Mouse (Mus musculus) spleen, adult 10 weeks (tissue): ENCODE measurements around the gene Rgcc. TPM values are rescaled to one million over a fixed set of nuclear protein-coding genes. Genes with fewer than 3 reads are reported as not detected.

Source experiments
- polyA plus RNA-seq: library from polyadenylated mRNA; stranded (reverse); fragments of 350-450 nt; fragmentation: Illumina TruSeq; extraction: RNeasy Lipid Tissue Mini Kit (QIAGEN cat#74804); gene quantifications from one replicate; pipeline ENCODE4 v1.2.3, GENCODE M21; 2015; ENCODE audit warnings: low replicate concordance; ENCODE audit not compliant: insufficient read depth

The Rgcc gene
- polyA plus RNA-seq = 11.3 TPM

DNA sequence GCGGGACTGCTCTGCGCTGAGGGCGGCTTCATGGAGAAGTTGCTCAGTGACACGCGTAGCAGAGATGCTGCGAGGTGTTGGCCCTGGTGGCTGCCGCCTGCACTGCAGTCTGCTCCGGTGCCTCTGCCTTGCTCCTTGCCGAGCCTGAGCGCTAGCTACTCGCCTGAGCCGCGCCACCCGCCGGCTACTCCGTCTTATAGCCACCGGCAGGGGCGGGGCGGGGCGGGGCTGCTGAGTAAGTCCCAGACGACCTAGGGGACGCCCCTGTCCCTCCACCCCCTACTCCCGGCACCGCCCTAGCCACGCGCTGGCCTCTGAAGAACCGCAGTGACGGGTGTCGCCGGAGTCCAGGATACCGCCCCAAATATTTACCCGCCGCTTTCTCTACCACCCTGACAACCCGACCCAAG lies at the start of gene Rgcc:
TSS of gene Rgcc (minus strand) at position 180 of the 410 bp plus-strand sequence.

Other genes with a start within 250 kb of the Rgcc start
- not detected for gene Zfp957, start 54.3 kb downstream of the Rgcc start, polyA plus RNA-seq
- gene Naa16, start 89.1 kb upstream of the Rgcc start, polyA plus RNA-seq = 50.5 TPM
- 6.1 TPM for gene Mtrf1, start 96.1 kb upstream of the Rgcc start, polyA plus RNA-seq
- gene Kbtbd7, start 124.9 kb upstream of the Rgcc start, polyA plus RNA-seq = 18.1 TPM
- 1.0 TPM for gene Kbtbd6, start 150.2 kb upstream of the Rgcc start, polyA plus RNA-seq
- gene Elf1, start 179.5 kb upstream of the Rgcc start, polyA plus RNA-seq = 162 TPM
- gene Wbp4, start 179.9 kb upstream of the Rgcc start, polyA plus RNA-seq = 46.4 TPM